Mouse (Mus musculus) neural tube, embryonic 14.5 days (tissue): ENCODE results near the gene Fbxw21. TPM values are rescaled to one million over a fixed set of nuclear protein-coding genes. Genes with fewer than 3 reads are reported as not detected.

Experiments
- ATAC-seq: fragments of 200-750 bp; cut with Nextera tagmentation; 2 replicates; pipeline ENCODE4 v1.8.0; 2017; ENCODE audit warnings: low read depth, mild to moderate bottlenecking, moderate TSS enrichment, moderate library complexity
- H3K27ac ChIP-seq: fragments of 300-500 bp; sonication (generic); 2 replicates; pipeline ENCODE4 v1.5.1; 2014; ENCODE audit warnings: low read depth, mild to moderate bottlenecking, control low read depth, low read length, moderate library complexity, mixed read lengths
- H3K27me3 ChIP-seq: fragments of 300-500 bp; sonication (generic); 2 replicates; pipeline ENCODE4 v1.6.1; 2014; ENCODE audit warnings: low read length; ENCODE audit not compliant: control insufficient read depth, insufficient read depth
- H3K36me3 ChIP-seq: fragments of 300-500 bp; sonication (generic); 2 replicates; pipeline ENCODE4 v1.6.1; 2014; ENCODE audit warnings: low read length, mixed read lengths; ENCODE audit not compliant: control insufficient read depth, insufficient read depth
- H3K4me1 ChIP-seq: fragments of 300-500 bp; sonication (generic); 2 replicates; pipeline ENCODE4 v1.6.1; 2014; ENCODE audit warnings: low read length; ENCODE audit not compliant: control insufficient read depth, insufficient read depth
- H3K4me2 ChIP-seq: fragments of 300-500 bp; sonication (generic); 2 replicates; pipeline ENCODE4 v1.6.1; 2014; ENCODE audit warnings: mild to moderate bottlenecking, low read depth, low read length, control low read depth
- H3K4me3 ChIP-seq: fragments of 300-500 bp; sonication (generic); 2 replicates; pipeline ENCODE4 v1.5.1; 2014; ENCODE audit warnings: low read depth, low read length, control low read depth, mixed read lengths
- H3K9ac ChIP-seq: fragments of 300-500 bp; sonication (generic); replicated peaks from 2 replicates; pipeline ENCODE4 v1.6.1; 2014; ENCODE audit warnings: low read depth, mild to moderate bottlenecking, control low read depth, low read length, mixed read lengths
- H3K9me3 ChIP-seq: fragments of 300-500 bp; sonication (generic); 2 replicates; pipeline ENCODE4 v1.6.1; 2016; ENCODE audit warnings: low read length; ENCODE audit not compliant: control insufficient read depth
- WGBS: fragments of 180-500 bp; shearing (Covaris S2); extraction: QIAGEN DNeasy Blood & Tissue Kit; methylation state at CpG from one replicate; pipeline ENCODE4 v1.1.7; 2014; 5-methylcytosine and 5-hydroxymethylcytosine counted together
- polyA plus RNA-seq: library from polyadenylated mRNA; unstranded; fragments of >200 nt; fragmentation: Nextera tagmentation; extraction: Ambion mirVana; gene quantifications from 2 replicates; pipeline ENCODE4 v1.2.1, GENCODE M21; 2014

The Fbxw21 gene
- polyA plus RNA-seq, 1 experiment from 2014 or later = not detected

GRCm38 (mm10) chr9:109091802-109092201 lies 70.0 kb downstream of the Fbxw21 start:
- no peak for ATAC-seq
- 86% methylated on average over 8 of the region's 8 CpGs for WGBS

GRCm38 (mm10) chr9:109090446-109090845 lies 71.4 kb downstream of the Fbxw21 start:
- Histone ChIP-seq H3K4me3 (no peak overlapping the region), H3K4me2 (no peak overlapping the region), H3K4me1 (peaks cover 10% of the 10 kb centered on the region; the same call in 1 of the 2 replicates), H3K9me3 (no peaks in the 10 kb centered on the region), H3K36me3 (0 out of 2 replicates have a peak, but pooled peaks cover 3% of the 10 kb centered on the region), H3K27me3 (no peaks in the 10 kb centered on the region), H3K9ac (no peak overlapping the region), H3K27ac (no peak overlapping the region)
- WGBS = 69% methylated on average over 15 of the region's 15 CpGs
- no peak for ATAC-seq

More at GRCm38 (mm10) chr9:109091802-109092201, 70.0 kb downstream of the Fbxw21 start:
- Histone ChIP-seq H3K4me1 (peaks cover 17% of the 10 kb centered on the region), H3K9me3 (no peaks in the 10 kb centered on the region), H3K27ac (no peak overlapping the region), H3K9ac (no peak overlapping the region), H3K27me3 (no peaks in the 10 kb centered on the region), H3K4me2 (no peak overlapping the region), H3K36me3 (0 out of 2 replicates have a peak, but pooled peaks cover 3% of the 10 kb centered on the region), H3K4me3 (no peak overlapping the region)

Other genes with a start within 250 kb of the Fbxw21 start
- gene Tmem89, start 247.4 kb downstream of the Fbxw21 start, polyA plus RNA-seq = not detected in 2 replicates
- 480 and 510 TPM in 2 replicates for gene Uqcrc1, start 225.4 kb downstream of the Fbxw21 start, polyA plus RNA-seq
- gene Col7a1, start 208.5 kb downstream of the Fbxw21 start, polyA plus RNA-seq = 0.64 and 3.0 TPM in 2 replicates
- gene Ucn2, start 176.0 kb downstream of the Fbxw21 start, polyA plus RNA-seq = 0.24 TPM in 1 of 2 replicates, not detected in the other
- 23.2 and 27.9 TPM in 2 replicates for gene Pfkfb4, start 170.3 kb downstream of the Fbxw21 start, polyA plus RNA-seq
- gene Shisa5, start 123.5 kb downstream of the Fbxw21 start, polyA plus RNA-seq = 55.4 TPM in 2 replicates
- 12.4 and 13.4 TPM in 2 replicates for gene Trex1, start 102.3 kb downstream of the Fbxw21 start, polyA plus RNA-seq
- gene Atrip, start 87.9 kb downstream of the Fbxw21 start, polyA plus RNA-seq = 31.4 and 34.8 TPM in 2 replicates
- gene Ccdc51, start 79.5 kb downstream of the Fbxw21 start, polyA plus RNA-seq = 10.7 and 13.1 TPM in 2 replicates
- 712 and 779 TPM in 2 replicates for gene Tma7, start 79.5 kb downstream of the Fbxw21 start, polyA plus RNA-seq
- gene Plxnb1, start 66.7 kb downstream of the Fbxw21 start, polyA plus RNA-seq = 13.9 and 14.9 TPM in 2 replicates
- not detected in 2 replicates for gene Fbxw13, start 33.9 kb upstream of the Fbxw21 start, polyA plus RNA-seq
- gene Fbxw20, start 72.7 kb upstream of the Fbxw21 start, polyA plus RNA-seq = not detected in 2 replicates
- not detected in 2 replicates for gene Fbxw14, start 125.6 kb upstream of the Fbxw21 start, polyA plus RNA-seq
- gene Fbxw28, start 177.6 kb upstream of the Fbxw21 start, polyA plus RNA-seq = not detected in 2 replicates
- not detected in 2 replicates for gene Fbxw22, start 242.3 kb upstream of the Fbxw21 start, polyA plus RNA-seq